Mouse (Mus musculus) megakaryocyte, embryonic 14.5 days (primary cell): ENCODE data around the gene Sept9.

Experiments used
- FLI1 ChIP-seq: IDR thresholded peaks from 2 replicates; pipeline ENCODE4 v1.6.1; 2012; ENCODE audit warnings: low read length, inconsistent platforms, mixed read lengths
- GATA1 ChIP-seq: IDR thresholded peaks from 3 replicates; pipeline ENCODE4 v1.6.1; 2012; ENCODE audit warnings: mixed read lengths, low read length, inconsistent platforms, borderline replicate concordance

DNA sequence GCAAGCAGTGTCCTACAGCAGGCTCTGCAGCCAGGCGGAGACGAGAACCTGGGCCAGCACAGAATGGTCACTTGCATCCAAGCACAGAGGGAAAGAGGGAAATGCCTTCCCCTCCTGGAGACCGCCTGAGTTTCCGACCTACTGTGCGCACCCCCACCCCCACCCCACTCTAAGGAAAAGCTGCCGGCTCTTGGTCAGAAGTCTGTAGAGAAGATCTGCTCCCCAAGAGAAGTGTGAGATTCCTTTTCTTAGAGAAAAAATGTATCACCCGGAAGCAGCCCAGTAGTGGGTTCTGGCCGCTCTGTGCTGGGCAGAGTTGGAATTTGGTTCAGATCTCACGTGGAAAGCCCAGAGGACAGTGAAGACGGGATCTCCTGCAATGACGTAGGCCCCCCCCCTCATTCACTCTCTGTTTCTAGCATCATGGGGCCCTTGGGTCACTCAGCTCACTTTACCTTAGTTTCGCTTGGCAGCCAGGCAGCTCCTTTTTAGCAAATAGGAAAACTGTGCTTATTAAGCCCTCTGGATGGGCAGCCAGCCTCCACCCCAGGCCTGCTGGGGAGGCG, 133.8 kb downstream of the Sept9 start:
- TF ChIP-seq GATA1 (no peak), FLI1 (no peak)
